Mouse (Mus musculus) erythroid progenitor cell, adult 5-6 weeks (primary cell): Measurements from ENCODE around the gene Mrtfa. TPM values are rescaled to one million over a fixed set of nuclear protein-coding genes. Genes with fewer than 3 reads are reported as not detected.
A peak's percentile ranks its signal among the peaks of the same experiment; 100 is the strongest.

ENCODE experiments used
- ATAC-seq: replicated peaks from 2 replicates; pipeline ENCODE4 v1.8.0; 2016; ENCODE audit warnings: moderate number of reproducible peaks, mild to moderate bottlenecking, moderate TSS enrichment, inconsistent platforms; ENCODE audit not compliant: poor library complexity, low FRiP score, severe bottlenecking
- total RNA-seq, 2 experiments: library from RNA; stranded (forward) in 1 of 2; stranded (reverse) in 1 of 2; fragments of 150-400 nt in 1 of 2; fragments of 186-747, 209-891 nt in 1 of 2; gene quantifications; 2 replicates each; pipeline versions ENCODE4 v1.2.3 to v1.2.4; 2015 to 2017; ENCODE audit warnings: low replicate concordance in 2 of 2

Mrtfa gene
- total RNA-seq, 2 experiments from 2014 or later: 9.0 to 14.3 TPM

GRCm38 (mm10) chr15:81199372-81199959 is 8.9 kb upstream of the Mrtfa start:
- ATAC-seq: no peak; the same call in 1 of the 2 replicates

- no peak for ATAC-seq
These were observed 7.9 kb upstream of the Mrtfa start for GRCm38 (mm10) chr15:81198447-81198846.

GRCm38 (mm10) chr15:81197197-81197596 is 6.6 kb upstream of the Mrtfa start:
- no peak for ATAC-seq

GRCm38 (mm10) chr15:81195447-81195846 is 4.9 kb upstream of the Mrtfa start:
- no peak for ATAC-seq

GRCm38 (mm10) chr15:81194791-81195190 is 4.2 kb upstream of the Mrtfa start:
- ATAC-seq: no peak

- ATAC-seq: no peak
These were observed 2.3 kb upstream of the Mrtfa start for GRCm38 (mm10) chr15:81192858-81193257.

GRCm38 (mm10) chr15:81192316-81192715 is 1.8 kb upstream of the Mrtfa start:
- ATAC-seq: no peak

- no peak for ATAC-seq
These were observed 746 bp upstream of the Mrtfa start for GRCm38 (mm10) chr15:81191303-81191702.

- 0 out of 2 replicates have a peak, but pooled peaks have one; percentile 21 for ATAC-seq
These were observed 437 bp downstream of the Mrtfa start for GRCm38 (mm10) chr15:81190011-81190629.

GRCm38 (mm10) chr15:81189061-81189460 is 1.5 kb downstream of the Mrtfa start:
- ATAC-seq: no peak

- no peak for ATAC-seq
These were observed 5.6 kb downstream of the Mrtfa start for GRCm38 (mm10) chr15:81184913-81185312.

- no peak for ATAC-seq
These were observed 9.3 kb downstream of the Mrtfa start for GRCm38 (mm10) chr15:81181233-81181632.

GRCm38 (mm10) chr15:81179523-81179922 is 11.0 kb downstream of the Mrtfa start:
- ATAC-seq: no peak

- no peak for ATAC-seq
These were observed 11.9 kb downstream of the Mrtfa start for GRCm38 (mm10) chr15:81178703-81179102.

GRCm38 (mm10) chr15:81177860-81178259 is 12.7 kb downstream of the Mrtfa start:
- no peak for ATAC-seq

GRCm38 (mm10) chr15:81175633-81176032 is 14.9 kb downstream of the Mrtfa start:
- no peak for ATAC-seq

- no peak for ATAC-seq
These were observed 18.3 kb downstream of the Mrtfa start for GRCm38 (mm10) chr15:81172259-81172658.

GRCm38 (mm10) chr15:81168735-81169134 is 21.8 kb downstream of the Mrtfa start:
- no peak for ATAC-seq

GRCm38 (mm10) chr15:81167831-81168230 is 22.7 kb downstream of the Mrtfa start:
- ATAC-seq: no peak

- ATAC-seq: no peak
These were observed 24.3 kb downstream of the Mrtfa start for GRCm38 (mm10) chr15:81166291-81166690.

- no peak for ATAC-seq
These were observed 25.8 kb downstream of the Mrtfa start for GRCm38 (mm10) chr15:81164560-81165310.
